Mouse (Mus musculus): ENCODE measurements around the gene Cep295. TPM values are rescaled to one million over a fixed set of nuclear protein-coding genes. Genes with fewer than 3 reads are reported as not detected.

The Cep295 gene
- 19.2 and 19.3 TPM in 2 replicates for polyA plus RNA-seq (2015; fragmentation: Nextera tagmentation; extraction: Ambion mirVana)

GRCm38 (mm10) chr9:15357484-15358275 lies at the start of gene Cep295:
TSS of gene Cep295 (minus strand) at chr9:15357788.
- 2% methylated on average over 60 of the region's 60 CpGs for WGBS
- peak within 1 kb of the TSS; percentile 67 for H3K27ac ChIP-seq
- H3K27me3 ChIP-seq: no peaks in the 10 kb centered on the region; the same call in 1 of the 2 replicates
- ATAC-seq: peak; percentile 100
- no peaks in the 10 kb centered on the region for H3K9me3 ChIP-seq (replicated peaks)
- peak within 1 kb of the TSS; percentile 61 for H3K4me2 ChIP-seq
- H3K4me3 ChIP-seq: peak within 1 kb of the TSS; percentile 70
- H3K36me3 ChIP-seq (ENCODE audit: poor library complexity, severe bottlenecking): peaks cover 11% of the 10 kb centered on the region
- peak within 1 kb of the TSS; percentile 73 for H3K9ac ChIP-seq
- peaks cover 9% of the 10 kb centered on the region for H3K4me1 ChIP-seq

- H3K4me1 ChIP-seq: no peaks in the 10 kb centered on the region
- no peak overlapping the region for H3K4me2 ChIP-seq
- no peaks in the 10 kb centered on the region for H3K36me3 ChIP-seq (ENCODE audit: poor library complexity, severe bottlenecking)
- ATAC-seq: no peak
- no peaks in the 10 kb centered on the region for H3K27me3 ChIP-seq
- no peak overlapping the region for H3K27ac ChIP-seq
- H3K9me3 ChIP-seq (replicated peaks): no peaks in the 10 kb centered on the region
- H3K4me3 ChIP-seq: no peak overlapping the region
- WGBS: 55% methylated on average over 4 of the region's 4 CpGs
- H3K9ac ChIP-seq: no peak overlapping the region
Observed at GRCm38 (mm10) chr9:15397591-15397990, 40.0 kb upstream of the Cep295 start.

DNA sequence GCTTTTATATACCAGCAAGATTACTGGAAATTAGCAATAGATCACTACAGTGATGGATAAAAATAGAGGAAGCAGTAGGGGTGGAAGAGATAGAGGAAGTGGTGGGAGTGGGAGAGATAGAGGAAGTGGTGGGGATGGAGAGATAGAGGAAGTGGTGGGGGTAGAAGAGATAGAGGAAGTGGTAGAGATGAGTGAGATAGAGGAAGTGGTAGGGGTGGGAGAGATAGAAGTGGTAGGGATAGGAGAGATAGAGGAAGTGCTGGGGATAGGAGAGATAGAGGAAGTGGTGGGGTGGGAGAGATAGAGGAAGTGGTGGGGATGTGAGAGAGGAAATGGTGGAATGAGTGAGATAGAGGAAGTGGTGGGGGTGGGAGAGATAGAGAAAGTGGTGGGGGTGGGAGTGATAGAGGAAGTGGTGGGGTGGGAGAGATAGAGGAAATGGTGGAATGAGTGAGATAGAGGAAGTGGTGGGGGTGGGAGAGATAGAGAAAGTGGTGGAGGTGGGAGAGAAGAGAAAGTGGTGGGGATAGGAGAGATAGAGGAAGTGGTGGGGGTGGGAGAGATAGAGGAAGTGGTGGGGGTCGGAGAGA lies 37.9 kb upstream of the Cep295 start:
- no peak overlapping the region for H3K9ac ChIP-seq
- no peak overlapping the region for H3K4me2 ChIP-seq
- no peaks in the 10 kb centered on the region for H3K27me3 ChIP-seq
- no peaks in the 10 kb centered on the region for H3K36me3 ChIP-seq (ENCODE audit: poor library complexity, severe bottlenecking)
- no peaks in the 10 kb centered on the region for H3K9me3 ChIP-seq (replicated peaks)
- no peak overlapping the region for H3K4me3 ChIP-seq
- no peaks in the 10 kb centered on the region for H3K4me1 ChIP-seq
- 53% methylated on average over 1 of the region's 1 CpGs for WGBS
- no peak for ATAC-seq
- no peak overlapping the region for H3K27ac ChIP-seq

GRCm38 (mm10) chr9:15387075-15387643 lies 29.6 kb upstream of the Cep295 start:
- Histone ChIP-seq H3K27me3 (no peaks in the 10 kb centered on the region), H3K9me3 (replicated peaks) (no peaks in the 10 kb centered on the region), H3K4me1 (no peaks in the 10 kb centered on the region), H3K4me3 (no peak overlapping the region), H3K9ac (no peak overlapping the region), H3K27ac (no peak overlapping the region), H3K4me2 (no peak overlapping the region), H3K36me3 (ENCODE audit: poor library complexity, severe bottlenecking) (no peaks in the 10 kb centered on the region)
- no peak for ATAC-seq
- 86% methylated on average over 5 of the region's 5 CpGs for WGBS

GRCm38 (mm10) chr9:15384266-15384665 lies 26.7 kb upstream of the Cep295 start:
- Histone ChIP-seq H3K27ac (no peak overlapping the region), H3K4me3 (no peak overlapping the region), H3K27me3 (no peaks in the 10 kb centered on the region), H3K4me1 (no peaks in the 10 kb centered on the region), H3K9me3 (replicated peaks) (no peaks in the 10 kb centered on the region), H3K9ac (no peak overlapping the region), H3K36me3 (ENCODE audit: poor library complexity, severe bottlenecking) (no peaks in the 10 kb centered on the region), H3K4me2 (no peak overlapping the region)
- no peak for ATAC-seq
- 74% methylated on average over 5 of the region's 5 CpGs for WGBS

GRCm38 (mm10) chr9:15366260-15366659 lies 8.7 kb upstream of the Cep295 start:
- H3K27ac ChIP-seq: no peak overlapping the region
- H3K4me2 ChIP-seq: no peak overlapping the region
- 46% methylated on average over 2 of the region's 2 CpGs for WGBS
- ATAC-seq: peak; percentile 45; the same call in 1 of the 2 replicates
- no peak overlapping the region for H3K4me3 ChIP-seq
- no peaks in the 10 kb centered on the region for H3K4me1 ChIP-seq
- H3K9ac ChIP-seq: no peak overlapping the region
- H3K36me3 ChIP-seq (ENCODE audit: poor library complexity, severe bottlenecking): no peaks in the 10 kb centered on the region
- no peaks in the 10 kb centered on the region for H3K9me3 ChIP-seq (replicated peaks)
- no peaks in the 10 kb centered on the region for H3K27me3 ChIP-seq

- ATAC-seq: peak; percentile 82
- WGBS: 93% methylated on average over 1 of the region's 1 CpGs
- H3K27me3 ChIP-seq: no peaks in the 10 kb centered on the region; the same call in 1 of the 2 replicates
- no peaks in the 10 kb centered on the region for H3K36me3 ChIP-seq (ENCODE audit: poor library complexity, severe bottlenecking)
- no peaks in the 10 kb centered on the region for H3K4me1 ChIP-seq
- H3K9me3 ChIP-seq (replicated peaks): no peaks in the 10 kb centered on the region
- H3K4me3 ChIP-seq: no peak overlapping the region
- no peak overlapping the region for H3K4me2 ChIP-seq
- H3K27ac ChIP-seq: no peak overlapping the region
- no peak overlapping the region for H3K9ac ChIP-seq
Observed at GRCm38 (mm10) chr9:15365856-15366255, 8.3 kb upstream of the Cep295 start.

GRCm38 (mm10) chr9:15364843-15365242 lies 7.3 kb upstream of the Cep295 start:
- H3K9ac ChIP-seq: no peak overlapping the region
- H3K4me2 ChIP-seq: no peak overlapping the region
- WGBS: 70% methylated on average over 1 of the region's 1 CpGs
- no peak overlapping the region for H3K27ac ChIP-seq
- H3K4me3 ChIP-seq: no peak overlapping the region
- H3K4me1 ChIP-seq: no peaks in the 10 kb centered on the region
- H3K27me3 ChIP-seq: no peaks in the 10 kb centered on the region; the same call in 1 of the 2 replicates
- no peak for ATAC-seq
- H3K9me3 ChIP-seq (replicated peaks): no peaks in the 10 kb centered on the region
- no peaks in the 10 kb centered on the region for H3K36me3 ChIP-seq (ENCODE audit: poor library complexity, severe bottlenecking)

DNA sequence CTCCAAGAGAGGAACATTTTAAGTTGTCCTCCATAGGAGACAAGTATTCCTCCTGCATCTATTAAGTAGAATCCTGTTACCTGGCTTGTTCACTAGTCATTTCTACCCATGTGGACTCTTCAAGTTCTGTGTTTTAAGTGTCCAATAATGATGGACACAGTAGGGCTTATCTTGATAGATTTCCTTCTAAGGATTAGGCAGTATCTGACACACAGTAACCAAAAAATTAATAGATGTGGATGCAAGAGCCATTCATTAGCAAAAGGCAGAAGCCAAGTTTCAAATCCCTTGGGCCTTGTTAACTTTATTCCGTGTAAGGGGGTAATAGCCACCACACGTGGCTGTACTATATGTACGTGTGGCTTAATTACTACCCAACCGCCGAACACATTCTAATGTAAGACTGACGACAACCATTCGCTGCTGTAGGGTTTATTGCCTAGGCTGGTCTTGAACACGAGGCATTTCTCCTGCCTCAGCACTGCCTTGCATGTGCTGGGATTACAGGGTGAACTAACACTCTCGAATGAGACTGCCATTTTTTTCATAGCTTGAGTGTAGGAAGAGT lies 588 bp downstream of the Cep295 start:
- under 1% methylated on average over 9 of the region's 9 CpGs for WGBS
- Histone ChIP-seq H3K4me2 (peak overlapping the region; percentile 61), H3K9me3 (replicated peaks) (no peaks in the 10 kb centered on the region), H3K36me3 (ENCODE audit: poor library complexity, severe bottlenecking) (peaks cover 12% of the 10 kb centered on the region), H3K27ac (peak overlapping the region; percentile 63; the same call in 1 of the 2 replicates), H3K27me3 (no peaks in the 10 kb centered on the region; the same call in 1 of the 2 replicates), H3K4me3 (peak overlapping the region; percentile 70), H3K4me1 (peaks cover 9% of the 10 kb centered on the region), H3K9ac (peak overlapping the region; percentile 73)
- no peak for ATAC-seq

DNA sequence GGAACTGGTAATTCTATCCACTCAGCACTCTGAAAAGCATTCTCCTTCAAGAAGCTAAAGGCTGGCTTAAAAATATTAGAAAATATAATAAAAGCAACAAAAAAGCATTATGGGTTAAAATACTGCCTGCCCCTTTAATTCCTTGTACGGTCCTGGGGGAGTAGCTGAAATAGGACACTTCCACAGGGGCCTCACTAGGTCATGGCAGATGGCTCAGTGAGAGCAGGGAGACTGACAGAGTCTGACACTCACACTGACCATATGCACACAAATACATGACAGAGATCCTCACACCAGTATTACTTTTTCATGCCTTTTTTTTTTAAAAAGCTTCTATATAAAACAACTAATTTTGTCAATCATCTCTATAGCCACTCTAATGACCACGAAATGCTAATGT lies 7.7 kb downstream of the Cep295 start:
- peaks cover 56% of the 10 kb centered on the region for H3K36me3 ChIP-seq (ENCODE audit: poor library complexity, severe bottlenecking)

GRCm38 (mm10) chr9:15337776-15338175 lies 19.8 kb downstream of the Cep295 start:
- H3K4me3 ChIP-seq: no peak overlapping the region
- H3K4me2 ChIP-seq: no peak overlapping the region
- H3K27me3 ChIP-seq: no peaks in the 10 kb centered on the region
- no peak for ATAC-seq
- H3K4me1 ChIP-seq: no peaks in the 10 kb centered on the region
- WGBS: 92% methylated on average over 4 of the region's 4 CpGs
- no peak overlapping the region for H3K9ac ChIP-seq
- peaks cover 88% of the 10 kb centered on the region for H3K36me3 ChIP-seq (ENCODE audit: poor library complexity, severe bottlenecking)
- H3K9me3 ChIP-seq (replicated peaks): no peaks in the 10 kb centered on the region
- H3K27ac ChIP-seq: no peak overlapping the region

More for the DNA sequence above, 7.7 kb downstream of the Cep295 start:
- Histone ChIP-seq H3K4me2 (no peak overlapping the region), H3K4me1 (no peaks in the 10 kb centered on the region), H3K27ac (no peak overlapping the region), H3K9me3 (replicated peaks) (no peaks in the 10 kb centered on the region), H3K9ac (no peak overlapping the region), H3K27me3 (no peaks in the 10 kb centered on the region), H3K4me3 (no peak overlapping the region)
- ATAC-seq: no peak
- WGBS: 82% methylated on average over 2 of the region's 2 CpGs

DNA sequence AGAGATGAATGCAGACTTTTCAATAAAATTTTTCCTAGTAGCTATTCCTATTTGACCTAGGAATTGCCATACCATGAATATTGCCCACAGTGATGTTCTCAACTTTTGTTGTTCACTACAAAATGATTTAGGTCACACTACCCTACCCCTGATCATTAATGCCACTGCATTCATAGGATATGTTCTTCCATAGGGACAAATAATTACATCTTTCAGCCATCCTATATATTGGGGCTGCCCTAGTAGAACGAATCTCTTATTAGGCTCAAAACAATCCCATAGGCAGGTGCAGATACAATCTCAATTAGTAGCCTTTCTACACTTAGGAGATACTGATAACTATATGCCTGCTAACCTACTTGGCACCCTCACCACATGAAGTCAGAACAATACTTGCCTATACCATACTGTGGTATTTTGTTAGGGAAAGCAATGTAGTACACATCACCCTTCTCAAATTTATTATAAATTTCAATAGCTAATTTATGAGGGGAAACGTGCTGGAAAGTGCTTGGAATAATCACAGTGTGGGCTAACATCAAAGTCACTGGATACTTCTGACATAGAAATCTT lies 39.3 kb downstream of the Cep295 start:
- Histone ChIP-seq H3K9ac (no peak overlapping the region), H3K4me1 (no peaks in the 10 kb centered on the region), H3K27ac (no peak overlapping the region), H3K36me3 (ENCODE audit: poor library complexity, severe bottlenecking) (peaks cover 72% of the 10 kb centered on the region), H3K4me2 (no peak overlapping the region), H3K4me3 (no peak overlapping the region), H3K9me3 (replicated peaks) (no peaks in the 10 kb centered on the region), H3K27me3 (no peaks in the 10 kb centered on the region)
- 0 out of 2 replicates have a peak, but pooled peaks have one; percentile 38 for ATAC-seq
- 77% methylated on average over 2 of the region's 2 CpGs for WGBS
